Mouse (Mus musculus) spleen, postnatal 10 days (tissue): Measurements from ENCODE around the gene Fam169b.
"Not testable (repeated sequence)": the region's sequence is repeated elsewhere in the genome, so short reads cannot be mapped to it uniquely, and the experiment has no call there.

Experiments
- DNase-seq, 2 experiments: peaks; one replicate each; pipeline ENCODE4 v3.0.0; 2021 to 2022; ENCODE audit warnings: low spot score in 2 of 2

The Fam169b gene

DNA sequence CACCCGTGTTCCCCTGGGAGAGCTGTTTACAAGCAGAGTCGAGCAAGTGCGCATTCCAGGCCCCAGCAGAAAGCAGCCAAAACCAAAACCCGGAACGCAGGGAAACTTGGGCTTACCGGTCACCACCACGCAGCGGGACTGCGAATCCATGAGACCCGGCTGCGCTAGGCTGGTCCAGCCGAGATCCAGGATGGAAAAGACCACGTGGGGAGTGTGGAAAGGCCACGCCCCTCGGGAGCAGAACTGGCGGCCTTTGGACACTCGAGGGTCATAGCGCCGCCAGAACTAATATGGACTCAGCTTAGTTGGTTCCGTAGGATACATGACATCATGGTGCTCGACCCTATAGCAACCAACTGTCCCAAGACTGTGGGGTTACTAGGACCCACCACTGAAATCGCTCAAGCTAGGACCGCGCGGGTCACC lies 9.6 kb upstream of the Fam169b start, which contains the start of gene Pgpep1l:
TSS of gene Pgpep1l (minus strand) at position 206 of the 426 bp plus-strand sequence.
- DNase-seq: peak in 1 of 2 experiments; percentile 16

DNA sequence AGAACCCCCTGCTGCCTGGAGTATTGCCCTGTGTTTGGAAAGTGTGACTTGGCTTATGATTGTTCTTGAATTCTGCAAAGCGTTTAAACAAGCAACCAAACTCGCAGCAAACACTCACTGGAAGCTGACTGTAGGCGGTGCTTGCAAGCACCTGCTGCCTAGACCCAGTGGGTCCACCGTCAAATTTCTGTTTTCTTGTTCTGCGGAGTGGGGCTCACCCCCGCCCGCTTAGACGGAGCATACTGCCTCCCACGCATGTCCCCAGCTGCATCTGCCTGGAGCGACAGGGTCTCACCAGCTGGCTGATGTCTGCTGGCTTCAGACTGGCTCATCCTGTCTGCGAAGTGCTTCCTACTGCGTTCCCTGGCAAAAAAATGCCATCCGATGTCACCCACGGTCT lies 9.1 kb upstream of the Fam169b start:
- peak in 1 of 2 experiments; percentile 66 for DNase-seq

DNA sequence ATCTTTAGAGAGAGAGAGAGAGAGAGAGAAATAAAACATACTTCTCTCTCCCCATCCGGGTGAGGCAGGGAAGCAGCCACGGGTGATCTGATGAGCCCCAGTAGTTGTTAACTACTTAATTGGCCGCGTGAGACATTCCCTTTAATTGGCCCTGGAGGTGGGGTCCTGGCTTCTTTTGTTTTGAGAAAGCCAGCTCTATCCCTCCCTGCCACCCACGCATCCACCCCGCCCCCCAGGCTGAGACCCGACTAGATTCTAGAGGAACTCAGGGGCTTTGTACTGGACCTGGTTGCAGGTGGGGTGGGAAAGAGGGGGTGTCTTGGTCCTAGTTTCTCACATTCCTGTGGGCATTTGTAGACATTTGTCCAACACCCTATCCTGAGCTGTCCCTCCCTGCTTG lies 8.2 kb upstream of the Fam169b start:
- DNase-seq: no peak

DNA sequence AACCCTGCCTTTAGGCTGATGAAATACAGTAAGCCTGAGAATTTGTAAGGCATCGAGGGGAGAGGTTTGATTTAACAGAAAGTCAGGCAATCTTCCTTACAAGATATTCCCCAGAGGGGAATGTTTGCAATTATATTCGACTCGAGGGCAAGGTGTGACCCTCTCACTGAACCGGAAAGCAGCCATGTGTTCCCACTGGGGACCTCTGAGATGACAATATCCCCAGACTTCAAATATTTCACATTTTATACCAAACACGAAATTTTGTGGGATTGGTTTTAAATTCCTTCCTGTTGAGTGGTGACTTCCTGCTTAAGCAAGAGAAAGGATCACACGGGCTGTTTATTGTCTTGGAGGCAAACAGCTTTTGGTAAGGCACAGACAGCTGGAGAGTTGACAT lies 6.9 kb upstream of the Fam169b start:
- DNase-seq: no peak

DNA sequence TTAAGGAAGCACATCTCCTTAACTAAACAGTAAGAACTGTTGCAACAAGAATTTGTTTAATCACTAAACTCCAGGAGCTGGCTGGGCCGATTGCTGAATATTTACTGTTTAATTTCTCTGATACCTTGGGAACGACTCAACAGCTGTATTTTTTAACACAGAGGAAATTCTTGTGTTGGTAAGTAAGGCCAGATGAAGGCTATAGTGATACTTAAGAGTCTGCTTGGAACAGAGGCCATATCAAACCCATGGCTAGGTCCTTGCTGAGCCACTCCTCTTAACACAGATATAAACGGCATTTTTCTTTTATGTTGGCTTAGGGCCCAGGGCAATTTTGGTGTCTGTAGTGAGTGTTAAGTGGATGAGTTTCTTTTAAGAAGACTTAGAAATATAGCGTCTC lies 3.1 kb upstream of the Fam169b start:
- no peak for DNase-seq

- DNase-seq: no peak
Measured at GRCm38 (mm10) chr7:68271816-68272215, 1.8 kb upstream of the Fam169b start.

DNA sequence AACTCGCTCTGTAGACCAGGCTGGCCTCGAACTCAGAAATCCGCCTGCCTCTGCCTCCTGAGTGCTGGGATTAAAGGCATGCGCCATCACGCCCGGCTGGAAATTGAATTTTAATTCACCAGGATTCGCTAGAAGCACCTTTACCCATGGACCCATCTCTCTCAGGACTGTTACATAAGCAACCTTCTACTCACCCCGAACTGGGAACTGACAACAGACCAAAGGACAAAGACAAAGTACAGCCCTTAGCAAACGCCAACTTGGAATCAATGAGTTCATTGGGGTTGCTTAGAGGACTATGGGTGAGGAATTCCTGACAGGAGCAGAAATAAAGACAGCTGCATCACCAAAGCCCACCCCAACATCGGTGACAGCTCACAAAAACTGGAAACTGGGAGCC lies 1.0 kb upstream of the Fam169b start:
- no peak for DNase-seq

GRCm38 (mm10) chr7:68274218-68274617 lies 579 bp downstream of the Fam169b start:
- DNase-seq: no peak

- DNase-seq: no peak
Measured at GRCm38 (mm10) chr7:68274951-68275350, 1.3 kb downstream of the Fam169b start.

DNA sequence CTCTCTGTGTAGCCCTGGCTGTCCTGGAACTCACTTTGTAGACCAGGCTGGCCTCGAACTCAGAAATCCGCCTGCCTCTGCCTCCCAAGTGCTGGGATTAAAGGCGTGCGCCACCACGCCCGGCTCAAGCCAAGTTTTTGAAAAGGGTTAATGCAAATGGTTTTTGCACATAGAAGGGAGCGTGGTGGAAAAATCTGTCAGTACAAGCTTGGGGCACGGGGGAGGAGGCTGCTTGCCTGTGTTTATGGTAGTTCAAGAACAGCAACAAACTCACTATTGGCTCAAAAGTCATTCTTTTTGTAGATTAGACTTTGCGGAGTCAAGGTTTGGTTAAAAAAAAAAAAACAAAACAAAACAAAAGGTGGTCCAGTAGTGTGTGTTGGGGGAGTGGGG lies 1.8 kb downstream of the Fam169b start:
- DNase-seq: not testable (repeated sequence)

GRCm38 (mm10) chr7:68275838-68276731 lies 2.4 kb downstream of the Fam169b start:
- DNase-seq: peak in 1 of 2 experiments; percentile 74

GRCm38 (mm10) chr7:68277054-68277896 lies 3.6 kb downstream of the Fam169b start:
- DNase-seq: no peak

DNA sequence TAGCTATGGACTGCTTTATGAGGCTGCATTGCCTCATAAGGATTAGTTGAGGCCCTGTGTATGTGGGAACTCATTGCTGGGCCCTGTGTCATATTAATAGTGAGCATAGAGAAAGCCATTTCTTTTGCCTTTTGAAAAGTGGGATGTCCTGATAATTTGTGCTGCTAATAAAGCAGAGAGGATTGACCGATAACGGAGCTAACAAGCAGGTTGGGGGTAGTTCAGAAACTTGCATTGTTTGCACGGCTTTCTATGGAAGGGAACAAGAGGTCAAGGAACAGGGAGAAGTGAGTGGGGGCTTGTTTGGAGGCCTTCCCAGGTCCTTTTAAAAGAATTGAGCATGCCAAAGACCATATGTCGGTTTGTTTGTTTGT lies 4.2 kb downstream of the Fam169b start:
- DNase-seq: no peak

DNA sequence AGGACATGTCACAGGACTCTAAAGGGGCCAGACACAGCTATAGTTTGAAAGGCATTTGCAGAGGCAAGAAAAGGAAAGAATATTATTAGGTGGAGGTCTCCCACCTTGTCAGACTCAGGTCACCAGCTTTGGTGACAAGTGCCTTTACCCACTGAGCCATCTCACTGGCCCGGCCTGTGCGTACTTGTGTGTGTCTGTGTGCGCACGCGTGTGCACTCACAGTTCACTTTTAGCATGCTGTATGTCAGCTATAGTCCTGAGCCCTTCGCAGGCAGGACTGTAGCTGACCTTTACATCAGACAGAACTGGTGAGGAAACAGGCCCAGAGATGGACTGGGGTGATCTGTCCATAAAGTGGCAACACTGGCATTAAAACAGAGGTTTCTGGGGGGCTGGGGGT lies 4.7 kb downstream of the Fam169b start:
- no peak for DNase-seq

GRCm38 (mm10) chr7:68278908-68279307 lies 5.3 kb downstream of the Fam169b start:
- DNase-seq: no peak

- no peak for DNase-seq
Measured at GRCm38 (mm10) chr7:68279481-68279880, 5.8 kb downstream of the Fam169b start.

DNA sequence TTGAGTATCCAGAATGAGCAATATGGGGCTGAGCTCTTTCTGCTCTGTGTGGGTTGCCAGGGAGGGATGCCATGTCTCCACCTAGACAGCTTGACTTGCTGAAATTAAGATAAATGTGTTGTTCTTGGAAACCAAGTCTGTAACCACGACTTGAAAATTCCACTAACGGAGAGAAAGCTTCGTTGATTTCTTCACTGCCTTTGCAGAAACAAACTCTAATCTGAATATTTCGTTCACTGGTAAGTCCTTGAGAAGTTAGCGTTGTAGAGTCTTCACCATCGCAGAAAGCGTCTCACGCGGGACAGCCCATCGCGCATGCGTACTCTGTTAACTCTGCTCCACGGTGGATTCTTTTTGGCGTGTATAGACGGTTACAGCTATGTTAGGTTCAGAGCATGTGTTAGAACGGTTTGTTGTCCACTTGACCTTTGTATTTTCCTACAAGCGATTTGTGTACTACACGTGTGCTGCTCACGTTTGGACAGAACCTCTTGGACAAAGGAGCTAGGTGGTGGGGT lies 6.8 kb downstream of the Fam169b start:
- DNase-seq: no peak

DNA sequence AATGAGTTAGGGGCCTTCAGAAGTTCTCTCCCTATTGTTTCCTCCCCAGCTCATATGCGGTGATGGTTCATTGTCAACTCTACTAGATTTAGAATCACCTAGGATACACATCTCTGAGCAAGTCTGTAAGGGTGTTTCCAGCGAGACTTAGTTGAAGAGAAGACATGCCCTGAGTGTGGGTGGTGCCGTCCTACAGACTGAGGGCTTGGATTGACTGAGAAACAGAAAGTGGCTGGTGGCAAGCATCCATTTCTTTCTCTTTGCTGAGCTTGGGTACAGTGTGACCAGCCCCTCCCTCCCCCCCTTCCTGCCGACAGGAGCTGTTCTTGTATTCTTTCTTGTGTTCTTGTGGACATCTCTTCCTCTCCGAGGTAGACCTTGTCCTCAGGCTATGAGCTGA lies 7.7 kb downstream of the Fam169b start:
- DNase-seq: no peak

GRCm38 (mm10) chr7:68282304-68283132 lies 8.9 kb downstream of the Fam169b start:
- peak in 1 of 2 experiments; percentile 31 for DNase-seq

- not testable (repeated sequence) for DNase-seq
Measured at GRCm38 (mm10) chr7:68283133-68283520, 9.5 kb downstream of the Fam169b start.

- no peak for DNase-seq
Measured at GRCm38 (mm10) chr7:68283776-68284175, 10.1 kb downstream of the Fam169b start.
